Mouse (Mus musculus) liver, embryonic 14.5 days (tissue): Measurements from ENCODE around the gene Cdc27. TPM values are rescaled to one million over a fixed set of nuclear protein-coding genes. Genes with fewer than 3 reads are reported as not detected.
A peak's percentile ranks its signal among the peaks of the same experiment; 100 is the strongest.

ENCODE experiments used
- ATAC-seq: fragments of 200-750 bp; cut with Nextera tagmentation; 2 replicates; pipeline ENCODE4 v1.8.0; 2017; ENCODE audit warnings: moderate number of reproducible peaks, mild to moderate bottlenecking, moderate library complexity; ENCODE audit not compliant: insufficient read depth
- DNase-seq, 3 experiments: peaks; one replicate each; pipeline ENCODE4 v3.0.0-alpha.2; 2012 to 2013; ENCODE audit warnings: low read depth in 3 of 3, low spot score in 3 of 3
- H3K27ac ChIP-seq: fragments of 300-500 bp; sonication (generic); 2 replicates; pipeline ENCODE4 v1.5.1; 2014; ENCODE audit warnings: moderate library complexity, mild to moderate bottlenecking, control low read depth, inconsistent platforms
- H3K27me3 ChIP-seq: fragments of 300-500 bp; sonication (generic); 2 replicates; pipeline ENCODE4 v1.6.1; 2014; ENCODE audit warnings: mild to moderate bottlenecking, low read length, moderate library complexity; ENCODE audit not compliant: control insufficient read depth, insufficient read depth
- H3K36me3 ChIP-seq: fragments of 300-500 bp; sonication (generic); replicated peaks from 2 replicates; pipeline ENCODE4 v1.6.1; 2014; ENCODE audit warnings: low read depth; ENCODE audit not compliant: control insufficient read depth, insufficient read depth
- H3K4me1 ChIP-seq, 2 experiments: fragments of 200-500 bp in 1 of 2; fragments of 300-500 bp in 1 of 2; sonication (generic) in 1 of 2; replicated peaks; 2 replicates each; pipeline ENCODE4 v1.6.1; 2012 to 2014; ENCODE audit warnings: antibody characterized with exemption in 1 of 2, inconsistent platforms in 1 of 2, low read length in 1 of 2; ENCODE audit not compliant: control insufficient read depth in 2 of 2, insufficient read depth in 2 of 2
- H3K4me2 ChIP-seq: fragments of 300-500 bp; sonication (generic); 2 replicates; pipeline ENCODE4 v1.6.1; 2014; ENCODE audit warnings: low read depth, mild to moderate bottlenecking, control low read depth, moderate library complexity
- H3K4me3 ChIP-seq, 2 experiments: fragments of 200-500 bp in 1 of 2; fragments of 300-500 bp in 1 of 2; sonication (generic) in 1 of 2; 2 replicates each; pipeline ENCODE4 v1.5.1; 2012 to 2014; ENCODE audit warnings: low read depth in 2 of 2, low read length in 2 of 2, mild to moderate bottlenecking in 2 of 2, control low read depth in 1 of 2, inconsistent platforms in 1 of 2, moderate library complexity in 1 of 2; ENCODE audit not compliant: insufficient read depth in 1 of 2
- H3K9ac ChIP-seq: fragments of 300-500 bp; sonication (generic); replicated peaks from 2 replicates; pipeline ENCODE4 v1.6.1; 2014; ENCODE audit warnings: mild to moderate bottlenecking, control low read depth, moderate library complexity
- H3K9me3 ChIP-seq: fragments of 300-500 bp; sonication (generic); 2 replicates; pipeline ENCODE4 v1.6.1; 2016; ENCODE audit warnings: low read length, mixed read lengths; ENCODE audit not compliant: control insufficient read depth
- CTCF ChIP-seq: IDR thresholded peaks from 2 replicates; pipeline ENCODE4 v1.5.1; 2016; ENCODE audit warnings: antibody characterized with exemption, low read depth, control low read depth
- EP300 ChIP-seq: IDR thresholded peaks from 2 replicates; pipeline ENCODE4 v1.6.1; 2016; ENCODE audit warnings: antibody characterized with exemption, low read depth
- WGBS: fragments of 180-500 bp; shearing (Covaris S2); extraction: QIAGEN DNeasy Blood & Tissue Kit; methylation state at CpG from one replicate; pipeline ENCODE4 v1.1.7; 2014; ENCODE audit not compliant: insufficient replicate concordance; 5-methylcytosine and 5-hydroxymethylcytosine counted together
- polyA plus RNA-seq, 2 experiments: library from polyadenylated mRNA; depleted of rRNA in 1 of 2; stranded (reverse) in 1 of 2; unstranded in 1 of 2; fragments of >200 nt; fragmentation: Nextera tagmentation in 1 of 2; extraction: Ambion mirVana in 1 of 2; gene quantifications; 2 replicates each; pipeline versions ENCODE4 v1.2.1 to v1.2.3; 2012 to 2014

Cdc27 gene
- polyA plus RNA-seq (2012; rRNA removed) = 8.1 and 12.1 TPM in 2 replicates
- polyA plus RNA-seq (2014; fragmentation: Nextera tagmentation; extraction: Ambion mirVana) = 20.0 and 23.8 TPM in 2 replicates

DNA sequence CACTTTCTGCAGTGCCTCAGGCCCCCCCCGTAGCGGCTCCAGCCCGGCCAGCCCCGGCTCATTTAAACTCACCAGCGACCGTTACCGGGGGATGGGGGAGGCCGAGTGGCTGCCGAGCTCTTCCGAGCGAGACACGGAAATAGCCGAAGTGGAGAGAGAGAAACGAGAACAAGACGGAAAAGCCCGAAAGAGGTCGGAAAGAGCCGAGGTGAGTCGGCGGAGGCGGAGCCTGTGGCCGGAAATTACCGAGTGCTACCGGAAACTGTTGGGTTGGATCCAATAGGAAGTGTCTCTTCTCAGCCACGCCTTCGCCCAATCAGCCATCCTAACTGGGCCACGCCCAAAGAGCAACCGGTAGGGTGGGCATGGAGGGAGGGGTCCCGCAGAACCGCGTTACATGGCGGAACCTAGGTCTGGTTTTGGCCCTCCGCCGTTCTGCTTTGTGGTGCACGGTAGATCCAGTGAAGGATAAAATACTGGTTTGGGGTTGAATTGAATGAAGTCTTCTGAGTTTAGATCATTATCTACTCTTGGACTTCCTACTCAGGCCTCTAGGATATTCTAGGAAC lies at the start of gene Cdc27, which contains the start of gene Myl4:
Gene Cdc27, minus strand, starts transcription at position 215 of the 569 bp plus-strand sequence.
Gene Myl4, plus strand, starts transcription at position 258 of the 569 bp plus-strand sequence.
- peak; percentile 95 to 97 (median 95) for DNase-seq
- H3K4me3 ChIP-seq = peak within 1 kb of the TSS; percentile 84 to 97
- H3K9me3 ChIP-seq = no peaks in the 10 kb centered on the region
- H3K27ac ChIP-seq = peak within 1 kb of the TSS; percentile 81
- H3K4me1 ChIP-seq = peaks cover 19 to 22% of the 10 kb centered on the region in 2 experiments
- peak; percentile 92 for ATAC-seq
- H3K4me2 ChIP-seq = peak within 1 kb of the TSS; percentile 85
- peak within 1 kb of the TSS; percentile 100 for H3K9ac ChIP-seq
- under 1% methylated on average over 35 of the region's 35 CpGs for WGBS
- no peaks in the 10 kb centered on the region for H3K27me3 ChIP-seq
- H3K36me3 ChIP-seq = peaks cover 3% of the 10 kb centered on the region
- TF ChIP-seq EP300 (no peak), CTCF (0 out of 2 replicates have a peak, but pooled peaks have one; percentile 6)

DNA sequence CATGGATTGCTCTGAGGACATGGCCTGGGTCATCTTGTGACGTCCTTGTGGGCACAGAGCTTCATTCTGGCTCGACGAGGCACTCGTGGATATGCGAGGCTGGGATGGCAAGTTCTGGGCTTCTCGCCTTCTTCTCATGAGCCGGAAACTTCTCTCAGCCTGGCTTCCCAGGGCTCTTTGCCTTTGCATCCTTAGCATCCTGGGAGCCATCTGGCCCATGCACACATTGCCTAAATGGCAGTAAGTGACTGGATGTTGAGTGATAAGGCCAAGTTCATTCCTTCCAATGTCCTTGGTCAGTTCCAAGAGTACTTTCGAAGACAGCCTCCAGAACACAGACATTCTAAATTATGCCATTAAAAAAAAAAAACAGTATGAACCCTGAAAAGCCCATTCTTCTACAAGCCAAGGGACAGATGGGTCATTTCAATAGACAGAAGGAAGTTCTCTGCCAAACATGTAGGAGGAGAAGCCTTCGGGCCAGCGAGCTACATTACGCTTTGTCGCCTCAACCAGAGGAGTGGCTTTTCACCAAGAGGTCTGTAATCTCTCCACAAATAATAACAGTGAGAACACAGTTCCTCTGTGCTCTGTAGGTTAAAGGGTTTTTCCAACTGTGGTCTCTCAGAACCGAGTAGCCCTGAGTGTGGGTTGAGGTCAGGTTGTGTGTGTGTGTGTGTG lies 49.0 kb upstream of the Cdc27 start:
- 55% methylated on average over 13 of the region's 13 CpGs for WGBS

DNA sequence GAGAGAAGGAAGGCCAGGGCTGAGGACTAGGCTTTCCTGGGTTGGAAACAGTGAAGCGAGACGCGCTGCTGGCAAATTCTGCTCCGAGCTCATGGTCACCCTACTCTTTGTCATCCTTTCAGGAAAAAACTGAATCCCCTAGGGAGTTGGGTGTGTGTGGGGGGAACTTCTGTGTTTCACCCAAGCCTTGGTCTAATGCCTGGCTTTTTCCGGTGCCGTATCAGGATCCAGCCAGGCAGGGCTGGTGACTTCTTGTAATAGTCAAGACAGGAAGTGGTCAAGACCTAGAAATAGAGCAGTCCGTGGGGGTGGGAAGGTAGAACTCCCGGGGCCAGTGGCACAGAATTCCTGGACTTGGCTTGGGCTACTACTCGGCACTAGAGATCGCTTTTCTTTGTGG lies 45.9 kb upstream of the Cdc27 start:
- H3K9me3 ChIP-seq = no peaks in the 10 kb centered on the region
- H3K4me2 ChIP-seq = no peak overlapping the region
- ATAC-seq (no peak), DNase-seq (no peak)
- TF ChIP-seq CTCF (no peak), EP300 (no peak; the same call in 1 of the 2 replicates)
- H3K9ac ChIP-seq = no peak overlapping the region
- no peaks in the 10 kb centered on the region for H3K36me3 ChIP-seq
- no peaks in the 10 kb centered on the region for H3K27me3 ChIP-seq
- no peak overlapping the region for H3K27ac ChIP-seq
- no peaks in the 10 kb centered on the region; a peak in 1 of 4 replicates for H3K4me1 ChIP-seq
- H3K4me3 ChIP-seq = no peak overlapping the region
- WGBS = 11% methylated on average over 10 of the region's 10 CpGs

More for the DNA sequence above, 49.0 kb upstream of the Cdc27 start:
- Histone ChIP-seq H3K9me3 (no peaks in the 10 kb centered on the region), H3K27ac (no peak overlapping the region), H3K27me3 (no peaks in the 10 kb centered on the region), H3K4me3 (no peak overlapping the region), H3K4me1 (no peaks in the 10 kb centered on the region; a peak in 1 of 4 replicates), H3K9ac (no peak overlapping the region), H3K36me3 (no peaks in the 10 kb centered on the region), H3K4me2 (no peak overlapping the region)
- TF ChIP-seq EP300 (no peak), CTCF (no peak)
- DNase-seq (no peak), ATAC-seq (no peak)

DNA sequence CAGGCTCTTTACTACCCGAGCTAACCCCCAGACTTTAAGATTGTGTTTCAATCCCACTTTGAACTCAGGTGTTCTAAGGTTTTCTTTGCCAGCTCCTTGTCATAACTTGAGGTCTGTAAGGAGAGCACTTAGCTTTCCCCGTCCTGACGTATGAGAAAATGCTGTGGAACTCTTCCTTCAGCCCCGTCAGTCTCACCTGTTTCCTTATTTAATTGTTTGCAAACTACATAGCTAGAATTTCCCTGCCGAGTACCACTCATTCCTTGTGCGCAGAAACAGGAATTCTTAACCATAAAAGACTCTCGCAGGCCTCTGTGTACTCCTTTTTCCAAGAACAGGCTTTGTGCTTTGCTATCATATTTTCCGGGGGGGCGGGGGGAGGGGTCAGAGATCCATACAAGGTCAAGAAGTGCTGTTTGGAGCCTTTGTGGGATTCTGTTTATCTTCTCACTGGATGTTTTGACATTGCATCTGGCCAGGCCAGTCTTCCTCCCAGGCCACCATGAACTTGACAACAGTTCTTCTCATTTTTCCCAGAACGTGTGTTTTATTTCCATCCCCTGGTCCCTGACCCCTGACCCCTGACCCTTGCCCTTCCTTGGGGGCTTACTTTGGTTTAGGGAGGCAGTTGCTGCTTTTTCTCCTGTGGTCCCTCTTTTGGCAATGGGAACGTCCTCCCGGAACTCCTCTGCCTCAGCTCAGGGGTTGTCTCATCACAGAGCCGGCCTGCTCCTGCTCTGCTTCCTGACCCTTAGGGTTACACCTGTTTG lies 41.8 kb upstream of the Cdc27 start:
- Histone ChIP-seq H3K4me2 (no peak overlapping the region), H3K4me3 (no peak overlapping the region), H3K9me3 (no peaks in the 10 kb centered on the region), H3K9ac (no peak overlapping the region), H3K36me3 (no peaks in the 10 kb centered on the region), H3K27me3 (no peaks in the 10 kb centered on the region), H3K4me1 (no peaks in the 10 kb centered on the region; a peak in 1 of 4 replicates), H3K27ac (no peak overlapping the region)
- DNase-seq = no peak
- 61% methylated on average over 13 of the region's 13 CpGs for WGBS
- no peak for TF ChIP-seq EP300
- no peak for TF ChIP-seq CTCF
- no peak for ATAC-seq
